Mouse (Mus musculus) frontal cortex, adult 2 months (tissue): ENCODE data around the gene Cdh4. TPM values are rescaled to one million over a fixed set of nuclear protein-coding genes. Genes with fewer than 3 reads are reported as not detected.
A peak's percentile ranks its signal among the peaks of the same experiment; 100 is the strongest.

ENCODE experiments used
- DNase-seq, 2 experiments: peaks; one replicate each; pipeline ENCODE4 v3.0.0; 2022; ENCODE audit warnings: low spot score in 1 of 2; ENCODE audit errors: extremely low spot score in 1 of 2
- polyA plus RNA-seq: library from polyadenylated mRNA; depleted of rRNA; stranded (reverse); fragments of >200 nt; gene quantifications from 2 replicates; pipeline ENCODE4 v1.2.3, GENCODE M21; 2012

The Cdh4 gene
- polyA plus RNA-seq, 1 experiment: 21.5 TPM

- peak; percentile 39 to 69 for DNase-seq
Observed at GRCm38 (mm10) chr2:179537390-179537789, 95.2 kb downstream of the Cdh4 start.

GRCm38 (mm10) chr2:179537800-179538450 lies 95.7 kb downstream of the Cdh4 start:
- DNase-seq: no peak

- no peak for DNase-seq
Observed at GRCm38 (mm10) chr2:179538535-179538934, 96.3 kb downstream of the Cdh4 start.

- no peak for DNase-seq
Observed at GRCm38 (mm10) chr2:179539532-179540245, 97.5 kb downstream of the Cdh4 start.

- no peak for DNase-seq
Observed at GRCm38 (mm10) chr2:179541096-179541495, 98.9 kb downstream of the Cdh4 start.

- DNase-seq: no peak
Observed at GRCm38 (mm10) chr2:179547627-179548026, 105.4 kb downstream of the Cdh4 start.

GRCm38 (mm10) chr2:179555928-179556327 lies 113.7 kb downstream of the Cdh4 start:
- no peak for DNase-seq

- no peak for DNase-seq
Observed at GRCm38 (mm10) chr2:179562350-179562749, 120.1 kb downstream of the Cdh4 start.

GRCm38 (mm10) chr2:179565611-179566010 lies 123.4 kb downstream of the Cdh4 start:
- no peak for DNase-seq

- DNase-seq: no peak
Observed at GRCm38 (mm10) chr2:179567886-179568285, 125.7 kb downstream of the Cdh4 start.

- DNase-seq: no peak
Observed at GRCm38 (mm10) chr2:179569171-179569570, 126.9 kb downstream of the Cdh4 start.

- DNase-seq: no peak
Observed at GRCm38 (mm10) chr2:179571175-179571769, 129.0 kb downstream of the Cdh4 start.

- DNase-seq: no peak
Observed at GRCm38 (mm10) chr2:179573331-179573730, 131.1 kb downstream of the Cdh4 start.

GRCm38 (mm10) chr2:179573786-179574185 lies 131.6 kb downstream of the Cdh4 start:
- no peak for DNase-seq

- DNase-seq: no peak
Observed at GRCm38 (mm10) chr2:179575585-179575984, 133.4 kb downstream of the Cdh4 start.

- no peak for DNase-seq
Observed at GRCm38 (mm10) chr2:179576221-179576620, 134.0 kb downstream of the Cdh4 start.

GRCm38 (mm10) chr2:179578329-179578728 lies 136.1 kb downstream of the Cdh4 start:
- no peak for DNase-seq

GRCm38 (mm10) chr2:179578842-179579241 lies 136.6 kb downstream of the Cdh4 start:
- DNase-seq: no peak

GRCm38 (mm10) chr2:179580415-179580814 lies 138.2 kb downstream of the Cdh4 start:
- no peak for DNase-seq

GRCm38 (mm10) chr2:179581058-179581457 lies 138.8 kb downstream of the Cdh4 start:
- no peak for DNase-seq

- no peak for DNase-seq
Observed at GRCm38 (mm10) chr2:179582966-179583365, 140.7 kb downstream of the Cdh4 start.

GRCm38 (mm10) chr2:179584672-179585071 lies 142.4 kb downstream of the Cdh4 start:
- DNase-seq: no peak
